Mouse (Mus musculus) embryonic stem cell, embryonic (primary cell): Measurements from ENCODE around the gene Mical2.

Source experiments
- CTCF ChIA-PET, 4 experiments: fragments of 300-600 bp in 2 of 4; fragments of 350-600 bp in 2 of 4; sonication (Branson Sonifier 250); formaldehyde crosslinking; loops; one replicate each; lab custom pipeline; 2022; ENCODE audit warnings: inconsistent platforms in 2 of 4; lab: Charles Lee
- POLR2A ChIA-PET, 4 experiments: fragments of 300-600 bp in 2 of 4; fragments of 350-600 bp in 2 of 4; sonication (Branson Sonifier 250); formaldehyde crosslinking; loops; one replicate each; lab custom pipeline; 2022; ENCODE audit warnings: antibody characterized with exemption in 4 of 4, inconsistent platforms in 1 of 4; lab: Charles Lee

The Mical2 gene

DNA sequence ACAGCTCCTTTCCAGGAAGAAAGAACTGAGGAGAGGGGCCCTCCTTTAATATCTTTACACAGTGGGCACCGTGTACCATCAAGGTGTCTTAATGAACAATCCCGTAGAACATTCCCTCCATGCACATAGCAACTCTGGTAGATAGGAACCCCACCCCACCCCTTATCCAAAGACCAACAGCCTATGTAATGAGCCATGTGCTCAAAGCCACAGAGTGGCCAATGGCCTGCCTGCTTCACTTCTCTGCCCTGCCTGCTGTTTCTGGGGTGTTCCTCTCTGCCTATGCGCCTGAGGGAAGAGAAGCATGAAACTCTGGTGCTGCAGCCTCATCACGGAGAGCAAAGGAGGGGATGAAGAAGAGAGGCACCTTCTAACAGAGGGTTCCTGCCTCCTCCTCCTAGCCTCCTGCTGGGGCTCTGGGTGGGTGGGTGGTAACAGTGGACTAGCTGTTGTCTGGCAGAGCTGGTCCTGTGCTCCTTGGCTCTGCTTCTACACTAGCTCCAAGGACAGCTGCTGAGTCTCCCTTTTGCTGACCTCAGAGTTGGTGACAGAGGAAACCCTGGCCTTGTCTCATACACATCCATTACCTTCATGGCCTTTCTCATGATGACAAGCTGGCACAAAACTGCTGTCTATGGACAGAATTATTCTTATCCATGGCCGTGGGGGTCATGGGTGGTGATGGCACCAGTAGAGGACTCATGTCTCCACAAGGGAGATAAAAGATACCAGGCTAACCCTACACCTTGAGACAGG is 62.9 kb downstream of the Mical2 start:
- CTCF ChIA-PET = no interaction called here
- POLR2A ChIA-PET = no interaction called here

GRCm38 (mm10) chr7:112289514-112289913 is 63.9 kb downstream of the Mical2 start:
- ChIA-PET CTCF (no interaction called here), POLR2A (no interaction called here)

DNA sequence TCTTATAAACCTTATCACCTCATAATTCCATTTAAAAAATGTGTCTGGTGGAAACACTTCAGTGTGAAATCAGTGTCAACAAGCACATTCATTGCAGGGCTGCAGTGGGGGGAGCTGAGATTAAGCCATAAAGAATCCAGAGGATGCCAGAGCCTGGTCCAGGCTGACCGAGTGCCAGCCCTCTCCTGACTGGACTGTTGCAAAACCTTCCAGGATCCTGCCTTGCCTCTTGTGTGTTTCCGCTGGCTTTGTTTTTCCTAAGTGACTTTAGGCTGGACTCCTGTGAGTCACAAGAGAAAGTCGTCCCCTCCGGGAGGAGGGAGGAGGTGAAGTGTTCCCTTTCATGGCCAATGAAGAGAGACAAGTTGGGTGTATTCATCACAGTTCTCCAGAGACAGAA is 64.3 kb downstream of the Mical2 start:
- POLR2A ChIA-PET = no interaction called here

GRCm38 (mm10) chr7:112293456-112294104 is 67.9 kb downstream of the Mical2 start:
- POLR2A ChIA-PET = no interaction called here
- CTCF ChIA-PET = interaction anchor here in 1 of 4 experiments (0.7 kb wide), 1 partner anchor 49 kb away, joined by 3 read pairs; no protein-coding TSS in a partner anchor

More for the DNA sequence above, 64.3 kb downstream of the Mical2 start:
- CTCF ChIA-PET = no interaction called here

GRCm38 (mm10) chr7:112295426-112296221 is 70.0 kb downstream of the Mical2 start:
- POLR2A ChIA-PET = interaction anchor here in 1 of 4 experiments (0.7 kb wide), 1 partner anchor 92 kb away, joined by 3 read pairs; no protein-coding TSS in a partner anchor
- CTCF ChIA-PET = interaction anchor here in 1 of 4 experiments (0.6 kb wide), 1 partner anchor 164 kb away, joined by 3 read pairs; no protein-coding TSS in a partner anchor

- CTCF ChIA-PET = no interaction called here
- POLR2A ChIA-PET = interaction anchor here in 1 of 4 experiments (0.6 kb wide), 1 partner anchor 187 kb away, joined by 4 read pairs; no protein-coding TSS in a partner anchor
Observed at GRCm38 (mm10) chr7:112298032-112298431, 72.4 kb downstream of the Mical2 start.

- ChIA-PET POLR2A (interaction anchor here in 1 of 4 experiments (0.7 kb wide), 1 partner anchor 357 kb away, joined by 3 read pairs; no protein-coding TSS in a partner anchor), CTCF (interaction anchor here in 2 of 4 experiments (0.5 to 0.7 kb wide), 2 partner anchors 55 to 108 kb away, joined by 3 read pairs; no protein-coding TSS in a partner anchor)
Observed at GRCm38 (mm10) chr7:112298871-112299422, 73.3 kb downstream of the Mical2 start.

- ChIA-PET POLR2A (interaction anchor here in 2 of 4 experiments (0.6 to 0.7 kb wide), 2 partner anchors 48 to 356 kb away, joined by 3 read pairs; no protein-coding TSS in a partner anchor), CTCF (interaction anchor here in 1 of 4 experiments (0.7 kb wide), 1 partner anchor 55 kb away, joined by 3 read pairs; no protein-coding TSS in a partner anchor)
Observed at GRCm38 (mm10) chr7:112299521-112300096, 74.0 kb downstream of the Mical2 start.

DNA sequence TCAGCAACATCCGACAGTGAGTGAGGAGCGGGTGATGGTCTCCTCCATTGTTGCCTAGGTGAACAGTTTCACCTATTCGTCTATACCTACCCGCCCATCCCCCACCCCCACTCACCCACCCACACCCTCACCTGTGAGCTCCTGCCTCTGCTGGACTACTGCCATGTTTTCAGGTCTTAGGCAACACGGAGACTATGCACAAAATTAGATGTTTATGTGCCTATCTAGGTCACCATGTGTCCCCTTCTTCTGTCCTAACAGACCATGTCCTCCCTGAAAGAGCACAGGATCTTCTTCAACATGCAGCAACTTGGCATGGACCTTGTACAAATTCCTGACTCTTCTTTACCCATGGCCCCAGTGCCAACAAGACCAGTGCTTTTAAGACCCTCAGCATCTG is 74.5 kb downstream of the Mical2 start:
- POLR2A ChIA-PET = interaction anchor here in 2 of 4 experiments (0.6 to 0.7 kb wide), 2 partner anchors 20 to 49 kb away, joined by 3 read pairs; no protein-coding TSS in a partner anchor
- CTCF ChIA-PET = no interaction called here

GRCm38 (mm10) chr7:112301052-112301451 is 75.4 kb downstream of the Mical2 start:
- CTCF ChIA-PET = interaction anchor here in 2 of 4 experiments (1.2 to 1.7 kb wide), 3 partner anchors 68 to 121 kb away, joined by 5 to 6 read pairs (median 6); no protein-coding TSS in a partner anchor

GRCm38 (mm10) chr7:112304382-112304781 is 78.7 kb downstream of the Mical2 start:
- CTCF ChIA-PET = no interaction called here
- POLR2A ChIA-PET = no interaction called here

More at GRCm38 (mm10) chr7:112301052-112301451, 75.4 kb downstream of the Mical2 start:
- POLR2A ChIA-PET = interaction anchor here in 1 of 4 experiments (0.7 kb wide), 1 partner anchor 19 kb away, joined by 3 read pairs; no protein-coding TSS in a partner anchor

DNA sequence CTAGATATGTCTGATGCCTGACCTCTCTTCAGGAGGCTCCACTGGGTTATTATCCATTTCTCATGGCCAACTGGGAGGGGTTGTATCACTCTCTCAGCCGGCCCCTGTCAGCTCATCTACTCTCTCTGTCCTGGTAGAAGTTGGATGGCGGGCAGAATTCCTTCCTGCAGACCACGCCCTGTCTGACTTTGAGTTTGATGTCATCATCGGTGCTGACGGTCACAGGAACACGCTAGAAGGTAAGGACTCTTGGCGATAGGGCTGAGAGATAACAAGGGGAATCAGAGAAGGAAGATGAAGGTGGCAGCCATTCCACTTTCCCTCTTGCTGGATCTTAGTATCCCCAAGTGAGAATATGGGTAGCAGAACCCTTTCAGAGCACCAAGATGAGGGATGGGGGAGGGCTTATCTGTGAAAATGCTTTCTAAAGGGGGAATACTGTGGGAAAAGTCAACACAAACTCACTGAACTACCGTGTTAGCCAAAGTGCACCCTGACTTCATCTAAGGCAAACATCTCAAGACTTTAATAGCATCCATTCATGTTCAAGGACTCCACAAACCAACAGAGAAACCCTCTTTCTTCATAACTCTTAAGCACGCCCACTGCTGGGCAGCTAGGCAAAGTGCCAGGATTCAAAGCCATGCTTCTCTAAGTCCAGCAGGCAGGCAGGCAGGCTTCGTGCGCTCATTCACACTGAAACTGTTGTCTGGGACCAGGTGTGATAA is 83.8 kb downstream of the Mical2 start:
- ChIA-PET CTCF (no interaction called here), POLR2A (no interaction called here)

GRCm38 (mm10) chr7:112310017-112310360 is 84.3 kb downstream of the Mical2 start:
- CTCF ChIA-PET = no interaction called here
- POLR2A ChIA-PET = no interaction called here

GRCm38 (mm10) chr7:112313211-112313610 is 87.6 kb downstream of the Mical2 start:
- POLR2A ChIA-PET = no interaction called here
- CTCF ChIA-PET = no interaction called here

GRCm38 (mm10) chr7:112313670-112314069 is 88.0 kb downstream of the Mical2 start:
- CTCF ChIA-PET = no interaction called here
- POLR2A ChIA-PET = no interaction called here

GRCm38 (mm10) chr7:112316239-112316638 is 90.6 kb downstream of the Mical2 start:
- CTCF ChIA-PET = no interaction called here

GRCm38 (mm10) chr7:112317491-112317890 is 91.8 kb downstream of the Mical2 start:
- ChIA-PET POLR2A (no interaction called here), CTCF (no interaction called here)

More at GRCm38 (mm10) chr7:112316239-112316638, 90.6 kb downstream of the Mical2 start:
- POLR2A ChIA-PET = no interaction called here
